ENCODE assay signal across 8 mouse cellular contexts in genomic region chr5:116024327-116024739, GRCm38 (mm10). TPM values are rescaled to one million over a fixed set of nuclear protein-coding genes. Genes with fewer than 3 reads are reported as not detected.
DNase-seq lines count a peak whose midpoint lies in the region; ATAC-seq and TF ChIP-seq lines count a peak whose summit lies in the region.

Prkab1 (minus strand) TSS chr5:116024508.

- peak within 1 kb of the TSS; percentile 88 for H3K4me2 ChIP-seq in kidney, embryonic 15.5 days

- H3K36me3 ChIP-seq in heart, embryonic 10.5 days: peaks cover 24% of the 10 kb centered on the region
- peaks cover 33% of the 10 kb centered on the region for H3K36me3 ChIP-seq in kidney, embryonic 15.5 days

- ATAC-seq in kidney, embryonic 15.5 days (replicated peaks; ENCODE audit: low FRiP score): peak; percentile 97
- peak; percentile 97 for ATAC-seq in monocyte, adult 5-6 weeks (replicated peaks; ENCODE audit: insufficient number of reproducible peaks, low FRiP score, low TSS enrichment, poor library complexity, severe bottlenecking)

- WGBS in heart, embryonic 10.5 days: under 1% methylated on average over 46 of the region's 46 CpGs
- WGBS in kidney, embryonic 15.5 days: under 1% methylated on average over 46 of the region's 46 CpGs

- peak within 1 kb of the TSS; percentile 60 for H3K27ac ChIP-seq in bone marrow macrophage, adult 2 months (ENCODE audit: insufficient read depth, low read depth, low read length)
- H3K27ac ChIP-seq in embryonic fibroblast, embryonic 13.5 days (ENCODE audit: insufficient read depth, low read length): peak within 1 kb of the TSS; percentile 59
- peak within 1 kb of the TSS; percentile 94 for H3K27ac ChIP-seq in heart, embryonic 10.5 days
- H3K27ac ChIP-seq in kidney, embryonic 15.5 days: peak within 1 kb of the TSS; percentile 96

- peak within 1 kb of the TSS; percentile 86 for H3K9ac ChIP-seq in kidney, embryonic 15.5 days

- TF ChIP-seq POLR2A in bone marrow macrophage, adult 2 months (IDR thresholded peaks at IDR 0.05; ENCODE audit: borderline replicate concordance, low read depth, low read length): no peak; the same call in 1 of the 2 replicates
- TF ChIP-seq POLR2A in embryonic fibroblast, embryonic 13.5 days (IDR thresholded peaks at IDR 0.05; ENCODE audit: low read depth, low read length): peak; percentile 82

- H3K9me3 ChIP-seq in heart, embryonic 10.5 days: no peaks in the 10 kb centered on the region
- no peaks in the 10 kb centered on the region for H3K9me3 ChIP-seq in kidney, embryonic 15.5 days (replicated peaks)

- no peak for TF ChIP-seq CTCF in bone marrow macrophage, adult 2 months (IDR thresholded peaks at IDR 0.05; ENCODE audit: low read depth, low read length)
- TF ChIP-seq CTCF in embryonic fibroblast, embryonic 13.5 days (IDR thresholded peaks at IDR 0.05; ENCODE audit: borderline replicate concordance, insufficient read depth, low read length): peak; percentile 71

- H3K4me3 ChIP-seq in bone marrow macrophage, adult 2 months (ENCODE audit: insufficient read depth, low read length): peak within 1 kb of the TSS; percentile 75
- H3K4me3 ChIP-seq in embryonic fibroblast, embryonic 13.5 days (ENCODE audit: insufficient read depth, low read length): peak within 1 kb of the TSS; percentile 94
- peak within 1 kb of the TSS; percentile 89 for H3K4me3 ChIP-seq in heart, embryonic 10.5 days
- peak within 1 kb of the TSS; percentile 93 for H3K4me3 ChIP-seq in kidney, embryonic 15.5 days (replicated peaks)

- no peaks in the 10 kb centered on the region for H3K27me3 ChIP-seq in heart, embryonic 10.5 days (ENCODE audit: insufficient read depth, poor library complexity, severe bottlenecking)
- no peaks in the 10 kb centered on the region for H3K27me3 ChIP-seq in kidney, embryonic 15.5 days

- DNase-seq in A20 (ENCODE audit: low read depth, low spot score) (peak; percentile 96), liver (peak; percentile 95)
- peak; percentile 98 for DNase-seq in heart, embryonic 10.5 days (ENCODE audit: low spot score)
- DNase-seq in spleen, postnatal 4 days (ENCODE audit: low spot score in 2 of 2): peak; percentile 91 to 95

- peaks cover 11% of the 10 kb centered on the region for H3K4me1 ChIP-seq in bone marrow macrophage, adult 2 months (ENCODE audit: control insufficient read depth, insufficient read depth, low read length)
- H3K4me1 ChIP-seq in embryonic fibroblast, embryonic 13.5 days (ENCODE audit: control insufficient read depth, insufficient read depth, low read length): no peaks in the 10 kb centered on the region
- peaks cover 44% of the 10 kb centered on the region for H3K4me1 ChIP-seq in heart, embryonic 10.5 days
- peaks cover 33% of the 10 kb centered on the region for H3K4me1 ChIP-seq in kidney, embryonic 15.5 days

RNA-seq across cellular contexts. Expression of gene Prkab1, which starts in this region (rescaled TPM):
- 26.7 and 30.9 TPM in 2 replicates for polyA plus RNA-seq in bone marrow macrophage, adult 2 months (2012; ENCODE audit: insufficient read depth, insufficient read length, missing spikeins)
- polyA plus RNA-seq in embryonic fibroblast, embryonic 13.5 days (2011; ENCODE audit: insufficient read length, low read depth, missing spikeins): 27.4 and 36.1 TPM in 2 replicates
- 69.3 and 74.1 TPM in 2 replicates for polyA plus RNA-seq in heart, embryonic 10.5 days (2016; fragmentation: Nextera tagmentation; extraction: Ambion mirVana)
- polyA plus RNA-seq in kidney, embryonic 15.5 days (2015; fragmentation: Nextera tagmentation; extraction: Ambion mirVana): 74.6 and 85.1 TPM in 2 replicates
- total RNA-seq in monocyte, adult 5-6 weeks (2017): 22.0 to 41.6 TPM (median 35.4 TPM) in 3 replicates

Comparison
In these comparisons a context has a peak if more than half of its experiments do, and no peak if none do; other contexts are left out.
1. Peak in every context shown above with its lines: DNase-seq, ATAC-seq, H3K4me3 ChIP-seq and H3K27ac ChIP-seq.